Mouse (Mus musculus) liver (tissue): ENCODE data around the gene Fkbp10.

ENCODE experiments used
- DNase-seq: peaks from one replicate; pipeline ENCODE4 v3.0.0-alpha.2; 2020; ENCODE audit warnings: mixed read lengths

Gene Fkbp10

DNA sequence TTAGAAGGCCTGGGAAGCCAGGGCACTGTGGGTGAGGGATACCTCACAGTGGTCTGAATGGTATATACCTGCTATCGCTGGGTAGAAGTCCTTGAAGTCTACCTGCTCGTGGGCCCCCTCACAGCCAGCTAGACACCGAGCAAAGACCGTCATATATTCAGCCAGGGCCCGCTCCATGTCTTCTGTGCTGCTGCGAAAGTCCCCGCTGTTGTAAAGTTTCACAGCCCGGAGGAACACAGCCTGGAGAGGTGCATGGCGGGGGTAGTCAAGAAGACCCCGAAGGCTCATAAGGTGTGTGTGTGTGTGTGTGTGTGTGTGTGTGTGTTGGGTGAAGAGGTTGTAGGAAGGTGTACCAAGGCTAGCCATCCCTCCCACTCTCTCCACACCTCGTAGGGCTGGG, 2.0 kb upstream of the Fkbp10 start:
- no peak for DNase-seq

GRCm38 (mm10) chr11:100414021-100414913, 1.2 kb upstream of the Fkbp10 start, which contains the start of gene P3h4:
P3h4 (minus strand) TSS chr11:100414836.
- DNase-seq, result peak; percentile 72

- no peak for DNase-seq
Measured at GRCm38 (mm10) chr11:100421537-100421936, 6.0 kb downstream of the Fkbp10 start.

DNA sequence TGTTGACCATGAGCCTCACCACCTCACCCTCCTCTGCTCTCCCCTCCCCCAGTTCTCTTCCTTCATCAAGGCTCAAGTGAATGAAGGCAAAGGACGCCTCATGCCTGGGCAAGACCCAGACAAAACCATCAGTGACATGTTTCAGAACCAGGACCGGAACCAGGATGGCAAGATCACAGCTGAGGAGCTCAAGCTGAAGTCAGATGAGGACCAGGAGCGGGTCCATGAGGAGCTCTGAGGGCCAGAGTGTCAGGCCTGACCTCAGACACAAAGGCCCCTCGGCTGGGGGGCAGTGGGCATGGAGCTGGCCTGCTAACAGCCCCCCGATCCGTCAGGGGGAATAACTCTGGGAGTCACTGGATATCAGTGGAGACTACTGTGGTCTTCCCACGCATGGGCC, 8.3 kb downstream of the Fkbp10 start:
- no peak for DNase-seq

GRCm38 (mm10) chr11:100425851-100426250, 10.4 kb downstream of the Fkbp10 start:
- DNase-seq, result peak; percentile 68

DNA sequence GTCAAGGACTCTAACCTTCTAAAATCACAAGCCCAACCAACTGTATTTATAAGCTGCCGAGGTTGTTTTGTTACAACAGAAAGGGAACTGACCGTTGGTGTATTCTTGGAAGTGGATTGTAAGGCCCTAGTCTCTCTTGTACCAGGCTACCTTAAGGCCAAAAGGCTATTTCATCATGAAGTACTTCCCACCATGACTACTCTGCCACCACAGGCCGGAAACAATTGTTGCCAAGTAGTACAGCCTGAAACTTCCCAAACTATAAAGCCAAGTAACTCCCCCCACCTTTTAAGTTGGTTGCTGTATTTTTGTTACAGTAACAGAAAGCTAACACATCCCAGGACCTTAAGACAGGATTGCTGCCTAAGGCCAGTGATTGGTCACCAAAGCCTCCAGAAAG, 11.3 kb downstream of the Fkbp10 start:
- no peak for DNase-seq

- no peak for DNase-seq
Measured at GRCm38 (mm10) chr11:100428612-100429199, 13.2 kb downstream of the Fkbp10 start.

- DNase-seq, result no peak
Measured at GRCm38 (mm10) chr11:100430052-100430451, 14.6 kb downstream of the Fkbp10 start.

GRCm38 (mm10) chr11:100432002-100432401, 16.5 kb downstream of the Fkbp10 start:
- DNase-seq, result no peak

DNA sequence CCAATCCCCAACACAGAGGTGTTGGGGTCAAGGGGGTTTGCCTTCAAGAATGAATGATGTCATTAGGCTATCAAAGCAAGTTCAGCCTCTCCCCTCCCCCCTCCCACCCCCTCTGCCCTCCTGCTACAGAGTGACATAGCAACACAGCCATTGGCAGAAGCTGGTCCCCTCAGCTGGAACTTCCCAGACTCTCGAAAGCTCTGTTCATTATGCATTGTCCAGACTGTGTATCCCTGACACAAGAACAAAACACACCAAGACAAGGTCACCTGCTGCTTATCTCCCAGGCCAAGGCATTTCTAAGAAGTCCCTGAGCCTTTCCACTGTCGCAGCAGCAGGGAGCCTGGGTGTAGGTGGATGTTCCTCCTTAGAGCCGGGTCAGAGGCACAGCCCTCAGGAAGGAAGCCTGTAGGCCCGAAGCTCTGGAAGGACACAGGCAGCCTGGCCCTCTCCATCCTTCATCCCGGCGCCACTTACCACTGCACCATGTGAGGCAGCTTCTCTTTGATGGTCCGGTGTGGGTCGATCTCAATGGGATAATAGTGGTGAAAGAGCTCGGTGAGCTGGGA, 20.3 kb downstream of the Fkbp10 start:
- no peak for DNase-seq

DNA sequence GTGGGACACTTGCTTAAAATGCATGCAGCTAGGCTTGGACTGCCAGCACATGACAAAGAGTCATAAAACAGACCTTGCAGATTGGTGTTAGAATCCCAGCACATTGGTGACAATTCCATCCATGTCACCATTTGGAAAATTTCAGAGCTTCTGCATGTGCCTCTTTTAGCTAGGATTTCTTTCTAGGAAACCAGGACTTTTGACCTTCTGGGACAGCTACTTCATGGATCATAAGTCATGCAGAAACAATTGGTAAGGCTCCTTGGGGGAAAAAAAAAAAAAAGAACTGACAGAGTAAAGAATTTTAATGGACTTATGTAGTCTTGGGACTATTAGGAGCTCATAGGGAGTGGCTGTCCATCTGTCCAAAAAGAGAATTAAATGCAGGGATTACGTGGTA, 22.4 kb downstream of the Fkbp10 start:
- no peak for DNase-seq

DNA sequence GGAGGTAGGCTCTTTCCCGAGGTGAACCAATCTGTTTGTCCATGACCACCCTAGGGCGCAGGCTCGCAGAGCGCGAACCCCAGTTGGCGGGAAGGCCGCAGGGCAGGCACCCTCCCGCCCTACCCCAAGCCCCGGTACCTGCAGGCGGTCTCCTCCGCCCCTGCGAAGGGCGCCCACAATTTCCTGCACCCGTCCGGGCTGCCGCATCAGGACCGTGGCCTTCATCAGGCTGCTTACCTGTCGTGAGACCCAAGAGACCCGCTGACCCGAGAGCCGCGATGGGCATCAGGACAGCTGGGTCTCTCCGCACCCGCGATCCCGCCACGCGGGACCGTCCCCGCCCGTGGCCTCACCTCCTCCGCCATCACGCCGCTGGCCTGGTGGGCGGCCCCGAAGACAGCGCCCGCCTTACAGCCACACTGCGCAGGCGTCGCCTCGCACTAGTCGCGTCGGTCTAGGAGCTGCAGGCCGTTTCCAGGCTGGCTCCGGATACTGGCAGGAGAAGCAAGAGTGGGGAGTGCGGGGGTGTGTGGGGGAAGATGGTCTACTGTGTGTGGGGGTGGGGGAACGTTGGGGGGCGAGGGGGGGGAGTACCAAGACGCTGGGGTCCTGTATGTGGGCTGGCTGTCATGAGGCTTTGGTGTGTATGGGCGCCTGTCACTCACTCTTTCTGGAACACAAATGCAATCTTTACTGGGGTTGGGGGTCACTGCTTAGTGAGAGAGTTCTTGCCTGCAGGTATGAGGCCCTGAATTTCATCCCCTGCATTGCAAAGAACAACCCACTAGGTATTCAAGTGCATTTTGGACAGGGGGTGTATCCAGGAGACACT, 25.4 kb downstream of the Fkbp10 start:
- peak; percentile 84 for DNase-seq

DNA sequence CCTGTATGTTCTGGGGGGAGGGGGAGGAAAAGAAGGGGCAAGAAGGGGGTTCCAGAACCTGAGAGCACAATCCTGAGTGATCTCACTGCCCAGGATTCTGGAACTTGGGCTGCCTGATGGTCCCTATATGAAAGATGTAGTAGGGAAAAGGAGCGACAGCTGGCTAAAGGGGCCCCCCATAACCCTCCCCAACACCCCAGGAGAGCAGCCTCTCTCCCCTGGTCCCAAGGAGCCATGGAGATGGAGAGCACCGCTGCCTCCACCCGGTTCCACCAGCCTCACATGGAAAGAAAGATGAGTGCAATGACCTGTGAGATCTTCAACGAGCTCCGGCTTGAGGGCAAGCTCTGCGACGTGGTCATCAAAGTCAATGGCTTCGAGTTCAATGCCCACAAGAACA, 26.3 kb downstream of the Fkbp10 start, which contains the start of the genes Nt5c3b and Klhl10:
Nt5c3b (minus strand) TSS at position 12 of the 400 bp plus-strand sequence.
Klhl10 (plus strand) TSS at position 121 of the 400 bp plus-strand sequence.
- no peak for DNase-seq

GRCm38 (mm10) chr11:100442625-100443024, 27.1 kb downstream of the Fkbp10 start:
- no peak for DNase-seq

- DNase-seq, result no peak
Measured at GRCm38 (mm10) chr11:100457247-100457646, 41.8 kb downstream of the Fkbp10 start.

GRCm38 (mm10) chr11:100457711-100458110, 42.2 kb downstream of the Fkbp10 start:
- DNase-seq, result no peak

GRCm38 (mm10) chr11:100462699-100463098, 47.2 kb downstream of the Fkbp10 start:
- DNase-seq, result no peak

DNA sequence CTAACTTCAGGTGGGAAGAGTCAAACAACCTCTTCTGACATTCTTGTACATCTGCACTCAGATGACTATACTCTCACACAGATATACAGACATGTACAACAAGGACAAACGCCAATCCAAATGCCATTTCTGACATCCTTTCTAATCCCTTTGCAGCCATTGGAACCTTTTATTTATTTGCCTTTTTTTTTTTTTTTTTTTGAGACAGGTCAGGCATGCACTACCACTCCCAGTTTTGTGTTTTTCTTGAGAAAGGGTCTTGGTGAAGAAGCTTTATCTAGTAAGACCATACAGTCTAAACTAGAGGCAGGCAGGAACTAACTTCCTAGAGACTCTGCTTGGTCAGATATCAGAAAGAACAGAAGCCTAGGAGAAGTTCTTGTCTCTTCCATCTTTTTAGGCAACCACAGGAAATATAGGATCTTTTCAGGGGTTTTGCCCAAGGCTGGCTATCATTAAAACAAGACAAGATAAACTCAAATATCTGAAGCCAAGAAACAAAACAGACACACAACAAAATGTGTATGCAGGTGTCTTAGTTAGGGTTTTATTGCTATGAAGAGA, 49.8 kb downstream of the Fkbp10 start:
- no peak for DNase-seq

DNA sequence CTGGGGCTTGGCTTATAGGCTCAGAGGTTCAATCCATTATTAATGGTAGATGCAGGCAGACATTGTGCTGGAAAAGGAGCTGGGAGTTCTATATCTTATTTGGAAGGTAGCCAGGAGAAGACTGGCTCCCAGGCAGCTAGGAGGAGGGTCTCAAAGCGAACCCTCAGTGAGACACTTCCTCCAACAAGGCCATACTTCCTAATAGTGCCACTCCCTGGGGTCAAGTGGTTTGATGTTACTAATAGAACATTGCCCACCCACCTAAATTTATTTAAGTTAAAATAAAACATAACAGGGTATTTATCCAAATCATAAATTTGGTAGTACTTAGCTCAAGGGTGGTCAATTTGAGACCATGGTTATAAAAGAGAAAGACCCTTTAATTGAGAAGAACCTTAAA, 50.3 kb downstream of the Fkbp10 start:
- DNase-seq, result no peak

- DNase-seq, result no peak
Measured at GRCm38 (mm10) chr11:100471352-100472196, 56.1 kb downstream of the Fkbp10 start.

GRCm38 (mm10) chr11:100472197-100472934, 56.9 kb downstream of the Fkbp10 start, which contains the start of gene Klhl11:
Klhl11 (minus strand) TSS chr11:100472741.
- DNase-seq, result peak; percentile 92
